Mouse (Mus musculus) granulocyte monocyte progenitor cell, adult 5-6 weeks (primary cell): ENCODE measurements around the gene Wwox. TPM values are rescaled to one million over a fixed set of nuclear protein-coding genes. Genes with fewer than 3 reads are reported as not detected.

Source experiments
- ATAC-seq: replicated peaks from 2 replicates; pipeline ENCODE4 v1.8.0; 2016; ENCODE audit warnings: mild to moderate bottlenecking, moderate TSS enrichment, inconsistent platforms; ENCODE audit not compliant: poor library complexity, severe bottlenecking
- total RNA-seq, 2 experiments: library from RNA; stranded (forward) in 1 of 2; stranded (reverse) in 1 of 2; fragments of 200-712, 200-1000 nt in 1 of 2; fragments of >200 nt in 1 of 2; fragmentation: Nextera tagmentation in 1 of 2; gene quantifications; 2 replicates each; pipeline ENCODE4 v1.2.3; 2014 to 2017

Gene Wwox
- total RNA-seq, 2 experiments from 2014 or later, result 13.6 to 25.5 TPM

DNA sequence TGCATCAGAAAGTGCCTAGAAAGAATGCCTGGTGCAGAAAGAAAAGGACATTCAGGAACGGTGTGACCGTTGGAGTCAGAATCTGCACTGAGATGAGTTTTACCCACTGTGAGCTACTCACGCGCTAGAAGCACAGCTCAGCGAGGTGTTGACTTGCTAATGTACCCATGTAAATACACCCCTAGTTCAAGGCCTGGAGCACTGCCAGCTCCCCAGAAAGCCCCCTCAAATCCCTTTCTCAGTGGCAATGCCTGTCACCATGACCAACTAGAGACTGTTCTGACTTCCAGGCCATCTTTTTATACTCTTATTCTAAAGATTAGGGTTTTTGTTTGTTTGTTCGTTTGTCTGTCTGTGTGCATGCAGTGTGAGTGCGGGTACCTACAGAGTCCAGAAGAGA, 686.6 kb downstream of the Wwox start:
- no peak for ATAC-seq

DNA sequence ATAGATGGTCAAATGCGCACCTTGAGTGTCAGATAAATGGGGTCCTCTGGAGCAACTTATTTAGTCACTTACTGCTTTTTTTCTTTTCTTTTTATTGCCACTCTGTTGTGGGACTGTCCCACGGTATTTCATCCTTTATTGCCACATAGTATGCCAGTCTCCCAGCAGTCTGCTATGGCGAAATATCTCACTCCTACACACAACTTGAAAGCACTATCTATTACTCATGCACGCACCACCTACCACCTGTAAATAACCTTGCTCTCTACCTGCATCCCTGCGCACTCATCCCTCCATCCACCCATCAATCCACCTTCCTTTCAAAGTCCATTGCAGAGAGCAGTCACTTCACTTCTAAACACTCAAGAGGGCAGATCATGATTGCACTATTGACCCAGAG, 687.2 kb downstream of the Wwox start:
- peak; percentile 37; the same call in 1 of the 2 replicates for ATAC-seq

DNA sequence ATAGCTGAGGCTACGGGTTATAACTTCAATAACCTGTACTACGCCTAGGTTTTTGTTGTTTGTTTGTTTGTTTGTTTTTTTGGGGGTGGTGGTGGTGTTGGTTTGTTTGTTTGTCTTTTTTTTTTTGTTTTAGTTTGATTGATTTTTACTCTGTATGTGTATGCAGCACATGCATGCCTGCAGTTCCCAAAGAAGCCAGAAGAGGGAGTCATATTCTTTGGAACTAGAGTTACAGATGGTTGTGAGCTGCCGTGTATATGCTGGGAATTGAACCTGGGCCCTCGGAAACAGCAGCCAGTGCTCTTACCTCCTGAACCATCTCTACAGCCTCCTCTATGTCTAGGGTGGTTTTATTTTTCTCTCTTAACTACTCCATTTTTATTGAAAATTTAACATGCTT, 689.9 kb downstream of the Wwox start:
- ATAC-seq, result no peak

DNA sequence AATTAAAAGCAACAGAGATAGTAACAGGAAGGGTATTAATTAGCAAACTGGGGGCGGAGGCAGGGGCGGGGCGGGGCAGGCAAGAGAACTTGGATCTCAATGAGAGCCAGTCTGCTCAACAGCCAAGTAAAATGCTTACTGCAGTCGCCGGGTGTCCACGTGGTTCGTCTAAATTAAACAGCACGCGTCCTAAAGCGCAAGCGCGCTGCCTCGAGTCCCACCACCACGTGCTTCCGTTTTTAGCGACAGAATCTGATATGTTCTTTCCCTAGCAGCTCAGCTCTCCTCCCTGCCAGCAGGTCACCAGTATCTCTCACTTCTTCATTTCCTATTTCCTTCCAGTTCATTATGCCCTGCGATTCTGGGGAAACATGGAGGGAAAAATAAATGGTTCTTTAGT, 693.7 kb downstream of the Wwox start:
- no peak for ATAC-seq

DNA sequence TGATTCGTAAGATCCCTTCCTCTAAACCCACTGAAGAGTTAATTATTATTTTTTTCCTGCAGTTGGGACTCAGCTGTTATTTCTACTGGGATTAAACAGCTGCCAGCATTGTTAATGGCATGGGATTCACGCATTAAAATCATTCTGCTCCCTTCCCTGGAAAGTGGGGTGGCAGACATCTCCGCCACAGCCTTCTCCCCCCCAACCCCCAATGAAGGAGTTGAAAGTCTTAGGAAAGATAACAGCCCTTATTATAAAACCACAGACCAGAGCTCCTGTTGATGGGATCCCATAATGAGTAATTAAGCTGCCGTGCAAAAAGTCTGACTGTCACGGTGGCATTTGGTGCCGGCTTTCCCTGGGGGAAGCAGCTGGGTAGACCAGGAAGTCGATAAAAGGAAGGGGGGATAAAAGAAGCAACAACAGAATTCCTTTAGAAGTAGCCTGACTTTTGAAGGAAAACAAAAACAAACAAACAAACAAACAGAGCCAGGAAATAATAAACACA, 694.3 kb downstream of the Wwox start:
- ATAC-seq, result no peak

DNA sequence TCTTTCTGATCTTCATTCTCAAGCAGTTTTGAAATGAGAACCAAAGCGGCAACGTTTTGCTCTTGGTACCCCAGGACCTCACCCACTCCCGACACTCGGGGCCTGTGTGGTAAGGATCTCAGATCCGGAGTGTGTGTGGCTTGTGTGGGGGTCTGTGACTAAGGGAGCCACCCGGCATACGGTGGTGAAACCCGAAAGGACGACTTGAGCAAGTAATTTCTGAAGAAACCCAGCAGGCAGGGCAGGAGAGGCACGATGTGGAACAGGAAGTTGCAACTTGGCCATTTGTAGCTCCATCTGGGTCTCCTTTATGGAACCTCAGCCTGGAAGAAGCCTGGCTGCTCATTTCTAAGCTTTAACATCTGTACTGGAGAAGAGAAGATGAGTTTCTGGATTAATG, 697.4 kb downstream of the Wwox start:
- ATAC-seq, result peak; percentile 50

DNA sequence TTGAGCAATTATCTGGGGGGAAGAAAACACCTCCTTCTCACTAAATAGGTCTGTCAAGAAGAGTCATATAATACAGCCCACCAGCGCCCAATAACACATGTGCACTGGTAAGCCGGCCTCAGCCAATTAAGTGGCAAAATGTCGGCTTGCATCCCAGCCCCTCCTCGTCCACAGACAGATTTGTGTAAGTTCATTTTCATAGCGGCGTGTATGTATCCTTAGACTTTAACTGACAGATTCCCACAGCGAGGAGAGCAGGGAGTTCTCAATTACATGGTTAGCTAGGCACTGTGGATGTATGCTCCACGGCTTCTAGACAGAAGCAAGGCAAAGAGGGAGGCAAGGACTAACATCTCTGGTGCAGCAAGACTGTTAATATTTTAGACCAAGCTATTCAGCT, 702.2 kb downstream of the Wwox start:
- no peak for ATAC-seq

DNA sequence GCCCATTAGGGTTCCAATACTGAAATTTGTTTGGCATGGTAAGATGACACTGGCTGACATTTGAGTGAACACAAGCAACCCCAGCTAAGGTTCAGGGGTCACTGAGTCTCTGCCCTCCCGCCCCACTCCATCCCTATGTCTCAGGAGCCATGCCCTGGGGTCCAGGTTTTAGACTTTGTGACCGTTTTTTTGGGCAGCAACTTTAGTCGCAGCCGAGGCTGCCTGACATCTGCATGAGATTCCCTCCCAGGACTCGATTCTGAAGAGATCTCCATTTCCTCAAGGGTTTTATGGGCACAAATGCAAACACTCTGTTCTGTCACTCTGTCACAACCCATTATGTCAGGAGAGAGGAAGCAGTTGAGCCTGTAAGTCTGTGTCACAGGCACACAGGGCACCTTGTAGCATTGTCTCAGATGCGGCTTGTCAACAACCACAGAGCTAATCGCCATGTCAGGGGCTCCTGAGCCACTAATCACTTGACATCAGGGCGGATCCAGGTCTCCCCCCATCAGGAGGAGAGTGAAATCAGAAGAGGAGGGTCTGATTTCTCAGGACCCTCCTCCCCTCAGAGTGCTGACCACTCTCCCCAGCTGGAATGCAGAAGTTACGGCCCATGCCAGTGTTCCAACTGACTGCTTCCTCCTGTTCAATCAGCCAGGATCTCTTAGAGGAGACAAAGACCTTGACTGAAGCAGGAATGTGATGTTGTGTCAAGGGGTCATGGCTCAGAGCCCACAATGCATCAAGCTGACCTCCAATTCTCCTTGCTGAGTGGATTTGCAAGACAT, 704.3 kb downstream of the Wwox start:
- peak; percentile 25; the same call in 1 of the 2 replicates for ATAC-seq

DNA sequence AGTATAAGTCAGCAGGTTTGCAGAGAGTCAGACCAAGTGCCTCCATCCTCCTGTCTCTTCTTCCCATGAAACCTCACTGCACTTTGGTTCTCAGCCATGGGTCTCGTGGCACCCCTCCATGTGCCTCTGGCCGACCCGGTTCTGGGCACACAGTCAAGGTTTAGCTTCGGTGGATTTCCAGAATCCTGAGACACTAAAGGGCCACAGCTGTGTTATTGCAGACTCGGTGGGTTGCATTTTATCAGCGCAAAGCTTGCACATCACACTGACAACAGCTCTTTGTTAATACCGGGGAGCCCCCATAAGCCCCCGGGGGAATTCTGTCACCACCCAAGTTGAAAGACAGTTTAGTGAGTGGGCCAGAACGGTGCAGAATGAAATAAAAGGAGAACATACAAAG, 707.6 kb downstream of the Wwox start:
- no peak for ATAC-seq

DNA sequence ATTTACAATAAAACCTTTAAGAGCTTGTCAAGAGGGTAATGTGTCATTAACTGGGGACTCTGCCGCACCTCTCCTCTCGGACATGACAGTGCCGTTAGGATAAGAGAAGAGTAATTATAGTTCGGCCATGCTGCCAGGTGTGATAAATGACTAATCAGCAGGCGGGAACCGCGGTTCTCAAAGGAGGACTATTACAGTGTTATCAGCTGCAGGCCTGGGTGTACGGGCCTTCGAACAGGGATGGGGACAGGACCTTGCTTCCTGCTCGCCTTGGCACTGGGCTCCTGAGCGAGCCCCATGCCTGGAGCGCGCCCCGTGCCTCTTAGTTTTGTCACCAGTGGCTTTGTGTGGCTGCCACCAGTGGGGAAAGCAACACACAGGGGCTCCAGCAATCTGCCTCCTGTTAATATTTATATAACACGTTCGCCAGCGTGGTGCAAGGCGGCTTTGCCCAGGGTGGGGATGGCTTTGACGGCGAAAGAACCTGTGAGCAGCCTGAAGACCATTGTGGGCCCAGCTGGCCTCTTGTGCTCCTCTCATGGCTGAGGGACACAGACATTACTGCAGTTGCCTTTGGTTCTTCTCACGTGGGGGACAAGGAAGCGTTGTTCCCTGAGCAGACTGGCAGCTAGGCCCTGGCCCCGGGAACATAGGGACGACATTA, 711.1 kb downstream of the Wwox start:
- no peak for ATAC-seq

DNA sequence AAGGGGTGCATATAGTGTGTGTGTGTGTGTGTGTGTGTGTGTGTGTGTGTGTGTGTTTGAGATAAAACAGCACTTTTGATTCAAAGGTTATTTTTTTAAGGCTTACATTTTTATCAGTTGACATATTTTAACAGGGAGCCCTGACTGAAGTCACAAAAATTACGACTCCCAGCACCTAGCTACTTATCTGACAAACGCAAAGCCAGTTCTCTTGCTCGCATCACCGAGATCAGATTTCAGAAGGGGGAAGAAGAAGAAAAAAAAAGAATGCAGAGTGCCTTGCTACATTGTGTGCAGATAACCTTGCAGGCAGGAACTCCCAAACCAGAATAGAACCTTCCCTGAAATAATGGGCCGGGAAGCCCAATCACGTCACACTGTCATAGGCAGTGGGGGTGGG, 712.0 kb downstream of the Wwox start:
- ATAC-seq, result no peak

DNA sequence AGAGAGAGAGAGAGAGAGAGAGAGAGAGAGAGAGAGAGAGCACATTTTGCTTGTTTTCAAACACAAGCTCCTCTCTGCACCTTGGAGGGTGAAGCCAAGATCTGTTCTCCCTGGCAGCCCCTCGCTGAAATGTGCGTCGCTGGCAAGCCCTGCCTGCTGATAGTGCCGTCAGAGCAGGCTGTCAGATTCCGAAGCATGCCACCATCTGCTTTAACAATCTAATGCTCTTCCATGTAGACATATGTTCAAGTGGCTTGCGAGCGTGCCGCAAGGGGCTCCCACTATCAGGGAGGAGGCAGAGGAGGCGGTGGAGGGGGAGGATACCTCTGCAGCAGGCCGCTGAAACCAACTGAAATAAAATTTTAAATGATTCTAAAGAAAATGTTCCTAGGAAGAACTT, 714.6 kb downstream of the Wwox start:
- no peak for ATAC-seq

DNA sequence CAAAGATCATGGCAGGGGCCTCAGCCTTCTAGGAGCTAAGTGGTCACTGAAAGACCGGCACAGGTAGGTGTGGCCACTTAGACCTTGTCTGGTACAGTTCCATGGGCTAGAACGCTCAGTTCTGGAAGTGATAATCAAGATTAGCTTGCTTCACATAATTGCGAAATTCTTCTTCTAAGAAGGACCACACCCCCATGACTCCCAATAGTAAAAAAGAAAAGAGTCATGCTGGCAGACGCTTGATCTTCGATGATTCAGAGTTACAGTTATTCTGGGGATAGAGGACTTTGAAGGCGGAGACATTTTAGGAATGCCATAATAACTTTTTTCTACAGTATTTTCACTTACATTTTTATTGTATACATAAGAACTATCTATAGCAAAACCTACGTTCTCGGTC, 716.7 kb downstream of the Wwox start:
- peak; percentile 56 for ATAC-seq

DNA sequence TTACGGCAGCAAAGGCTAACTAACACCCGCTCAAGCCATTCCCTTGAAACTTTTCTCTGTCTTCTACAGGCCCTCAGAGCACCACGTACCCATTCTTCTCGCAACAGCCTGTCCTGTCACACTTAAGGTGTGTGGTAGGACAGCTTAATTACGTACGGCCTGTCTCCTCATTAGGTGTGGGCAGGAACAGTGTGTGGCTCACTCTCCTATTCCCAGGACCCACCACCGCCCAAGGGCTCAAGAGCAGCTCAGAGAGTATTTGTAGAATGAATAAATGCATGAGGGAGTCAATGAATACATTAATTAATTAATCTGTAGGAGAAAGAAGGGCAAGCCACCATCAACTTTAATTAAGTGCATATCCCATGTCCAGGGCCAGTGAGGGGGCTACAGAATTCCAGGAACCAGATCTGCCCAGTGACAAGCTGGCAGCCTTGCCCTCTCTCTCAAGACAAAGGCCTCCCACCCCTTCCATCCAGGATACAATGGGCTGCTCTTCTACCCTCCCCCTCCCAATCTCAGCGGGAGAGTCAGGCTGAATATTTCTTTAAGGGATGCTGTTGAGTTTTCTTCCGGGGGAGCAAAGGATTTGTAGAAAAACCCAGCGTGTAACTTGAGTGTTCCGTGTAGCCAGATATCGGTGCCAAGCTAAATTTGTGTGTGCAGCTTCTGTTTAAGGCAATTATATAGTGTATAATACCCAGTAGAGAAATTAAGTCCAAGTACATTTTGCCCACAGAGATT, 718.7 kb downstream of the Wwox start:
- no peak for ATAC-seq

DNA sequence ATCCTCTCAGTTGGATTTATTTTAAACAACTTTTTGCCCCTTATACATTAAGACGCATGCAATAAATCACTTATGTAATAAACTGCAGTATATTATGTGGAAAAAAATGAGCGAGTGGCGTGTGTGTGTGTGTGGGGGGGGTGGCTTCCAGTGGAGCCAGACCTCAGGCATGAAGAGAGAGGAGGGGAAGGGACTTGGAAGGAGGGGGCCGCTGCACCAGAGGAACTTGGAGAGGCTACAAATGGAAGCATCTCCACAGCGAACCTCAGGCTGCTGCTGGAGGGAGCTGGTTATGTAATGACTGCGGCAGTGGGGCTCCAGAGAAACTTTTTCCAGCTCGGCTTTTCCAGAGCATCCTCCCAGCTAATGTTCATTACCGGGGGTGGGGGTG, 719.3 kb downstream of the Wwox start:
- ATAC-seq, result peak; percentile 33; the same call in 1 of the 2 replicates

DNA sequence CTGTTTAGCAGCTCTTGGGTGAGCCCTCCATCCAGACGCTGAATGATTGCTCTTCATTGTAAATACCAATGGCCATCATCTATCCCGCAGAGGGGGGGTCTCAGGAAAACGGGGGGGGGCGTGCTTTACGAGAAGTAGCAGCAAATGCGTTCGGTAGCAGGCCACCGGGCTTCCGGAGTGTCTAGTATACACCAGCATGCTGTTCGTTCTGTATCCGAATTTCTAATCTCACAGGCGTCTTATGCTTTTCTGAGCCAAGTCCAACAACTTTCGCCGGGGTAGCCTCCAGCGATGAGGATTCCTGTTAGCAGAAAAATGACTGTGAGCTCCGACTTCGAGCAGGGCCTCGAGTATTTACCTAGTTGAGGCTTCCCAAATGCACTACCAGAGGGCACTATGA, 719.8 kb downstream of the Wwox start:
- no peak for ATAC-seq

DNA sequence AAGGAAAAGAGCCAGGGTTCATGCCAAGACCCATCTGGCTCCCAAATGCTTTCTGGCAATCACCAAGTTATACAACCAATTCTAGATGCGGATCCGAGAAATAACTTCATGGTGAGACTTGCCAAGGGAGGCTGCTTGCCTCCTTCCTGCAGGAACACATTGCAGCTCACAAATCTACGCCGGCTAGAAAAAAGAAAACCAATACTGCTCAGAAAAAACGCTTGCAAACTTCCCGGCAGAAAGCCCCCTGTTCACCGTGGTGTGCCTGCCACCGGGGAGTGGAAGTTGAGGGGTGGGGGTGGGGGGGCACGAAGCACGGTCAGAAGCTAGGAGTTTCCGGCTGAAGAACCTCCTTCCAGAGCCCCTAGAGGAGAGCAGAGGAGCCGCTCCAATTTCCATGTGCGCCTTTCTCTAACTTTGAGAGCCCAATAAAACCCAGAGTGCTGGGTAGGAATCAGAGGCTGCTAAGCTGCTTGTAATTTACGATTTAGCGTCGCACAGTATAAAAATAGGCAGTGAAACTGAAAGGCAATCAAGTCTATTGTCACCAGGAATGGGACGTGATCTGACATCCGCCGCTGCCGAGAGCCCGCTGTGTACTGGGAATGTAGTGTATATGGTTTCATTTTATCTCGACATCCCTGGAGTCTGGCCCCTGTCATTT, 720.4 kb downstream of the Wwox start:
- ATAC-seq, result peak; percentile 55

DNA sequence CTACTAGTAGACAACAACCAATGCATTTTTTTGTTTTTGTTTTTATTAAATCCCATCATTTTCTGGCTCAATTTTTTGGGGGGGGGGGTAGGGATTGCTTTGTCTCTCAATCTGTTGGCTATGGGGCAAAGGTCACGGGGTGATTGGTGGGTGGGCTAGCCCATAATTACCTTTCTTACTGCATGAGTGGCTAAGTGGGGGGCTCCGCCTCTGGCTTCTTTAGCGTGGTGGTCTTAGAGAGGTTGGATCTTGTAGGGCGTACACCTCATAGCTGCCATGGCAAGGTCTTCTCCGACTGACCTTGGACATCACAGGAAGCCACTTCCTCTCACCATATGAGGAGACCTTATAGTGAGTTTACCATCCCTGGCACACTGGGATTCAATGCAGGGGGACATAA, 721.0 kb downstream of the Wwox start:
- no peak for ATAC-seq

DNA sequence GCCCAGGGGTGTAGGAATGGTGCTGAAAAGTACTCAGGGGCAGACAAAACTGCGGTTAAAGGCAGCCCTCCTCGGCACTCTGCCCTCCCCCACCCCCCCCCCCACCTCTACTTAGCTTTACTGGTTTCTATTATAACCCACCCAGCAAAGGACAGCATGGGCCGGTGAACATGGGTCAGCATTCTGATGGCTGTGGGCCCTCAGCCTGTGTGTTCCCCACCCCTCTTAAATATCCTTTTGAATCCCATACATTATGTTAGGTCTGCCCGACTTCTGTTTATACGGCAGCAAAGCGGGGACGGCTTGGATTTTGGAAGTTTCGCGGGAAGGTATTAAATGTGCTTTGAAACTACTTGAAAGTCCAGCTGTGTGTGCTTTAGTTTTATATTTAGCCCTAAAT, 722.1 kb downstream of the Wwox start:
- ATAC-seq, result no peak

DNA sequence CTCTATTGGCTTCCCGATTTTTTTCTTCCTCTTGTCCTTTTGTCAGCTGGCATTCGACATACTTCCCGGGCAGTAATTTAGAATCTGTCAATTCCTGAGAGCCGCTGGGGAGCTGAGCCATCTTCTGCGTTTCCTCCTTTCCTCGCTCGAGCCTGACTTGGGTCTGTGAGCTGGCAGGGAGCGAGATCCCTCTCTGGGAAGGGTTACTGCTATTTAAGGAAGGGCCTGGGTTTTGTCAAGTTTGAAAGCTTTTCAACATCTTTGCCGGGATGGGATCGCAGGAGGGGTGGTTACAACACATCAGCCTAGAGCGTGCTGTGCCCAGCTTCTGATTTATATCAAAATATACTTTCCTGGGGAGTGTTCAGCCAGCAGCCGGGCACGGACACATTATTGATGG, 725.4 kb downstream of the Wwox start:
- 0 out of 2 replicates have a peak, but pooled peaks have one; percentile 6 for ATAC-seq
